Mouse (Mus musculus) CH12.LX (cell line): ENCODE results near the gene Gm39653. TPM values are rescaled to one million over a fixed set of nuclear protein-coding genes. Genes with fewer than 3 reads are reported as not detected.

Experiments used
- polyA plus RNA-seq: library from polyadenylated mRNA; unstranded; fragments of >175 nt; gene quantifications from 2 replicates; pipeline ENCODE4 v1.2.1, GENCODE M21; 2012; ENCODE audit warnings: low read depth; ENCODE audit not compliant: insufficient read length
- total RNA-seq, 2 experiments: library from RNA; depleted of rRNA; stranded (reverse); fragments of 300-350 nt in 1 of 2; fragments of >200 nt in 1 of 2; gene quantifications; 2 replicates each; pipeline ENCODE4 v1.2.3; 2012 to 2014

The Gm39653 gene
- total and polyA plus RNA-seq, 3 experiments: not detected

Other genes starting within 250 kb of the Gm39653 start
- gene Adam23, start 170.1 kb upstream of the Gm39653 start, total RNA-seq (2012; rRNA removed): 0.04 TPM in 1 of 2 replicates, not detected in the other
- not detected in 2 replicates for gene Adam23, start 170.1 kb upstream of the Gm39653 start, total RNA-seq (2014; rRNA removed)
- gene Adam23, start 170.1 kb upstream of the Gm39653 start, polyA plus RNA-seq: not detected in 2 replicates
- gene Dytn, start 71.0 kb downstream of the Gm39653 start, total RNA-seq (2012; rRNA removed): not detected in 2 replicates
- gene Dytn, start 71.0 kb downstream of the Gm39653 start, total RNA-seq (2014; rRNA removed): not detected in 2 replicates
- gene Dytn, start 71.0 kb downstream of the Gm39653 start, polyA plus RNA-seq: not detected in 2 replicates
- 0.13 TPM in 1 of 2 replicates, not detected in the other for gene Mdh1b, start 114.3 kb downstream of the Gm39653 start, total RNA-seq (2012; rRNA removed)
- gene Mdh1b, start 114.3 kb downstream of the Gm39653 start, total RNA-seq (2014; rRNA removed): 0.35 and 0.46 TPM in 2 replicates
- 0.19 and 0.49 TPM in 2 replicates for gene Mdh1b, start 114.3 kb downstream of the Gm39653 start, polyA plus RNA-seq
- gene Fastkd2, start 114.6 kb downstream of the Gm39653 start, total RNA-seq (2012; rRNA removed): 54.9 and 67.9 TPM in 2 replicates
- gene Fastkd2, start 114.6 kb downstream of the Gm39653 start, total RNA-seq (2014; rRNA removed): 88.3 and 94.5 TPM in 2 replicates
- 56.8 and 63.0 TPM in 2 replicates for gene Fastkd2, start 114.6 kb downstream of the Gm39653 start, polyA plus RNA-seq
- not detected in 2 replicates for gene 4933402D24Rik, start 153.3 kb downstream of the Gm39653 start, total RNA-seq (2012; rRNA removed)
- not detected in 2 replicates for gene 4933402D24Rik, start 153.3 kb downstream of the Gm39653 start, total RNA-seq (2014; rRNA removed)
- 0.18 TPM in 1 of 2 replicates, not detected in the other for gene 4933402D24Rik, start 153.3 kb downstream of the Gm39653 start, polyA plus RNA-seq